Mouse (Mus musculus): ENCODE data around the gene Hes6.

- TF ChIP-seq POLR2A (IDR thresholded peaks at IDR 0.05; ENCODE audit: low read depth, low read length), result no peak
- no peak for TF ChIP-seq CTCF (IDR thresholded peaks at IDR 0.05; ENCODE audit: borderline replicate concordance, insufficient read depth, low read length)
Observed at GRCm38 (mm10) chr1:91429212-91429611, 15.4 kb upstream of the Hes6 start.

All from embryonic fibroblast, embryonic 13.5 days (primary cell).